Mouse (Mus musculus) adrenal gland, postnatal 14 days (tissue): ENCODE measurements at regions not wholly inside any gene's neighbourhood (a gene's known extent, or its start where the extent isn't known, plus 50 kb on each side); places are given as distances from the start of the nearest gene placed in this dataset.
"Not testable (repeated sequence)": the region's sequence is repeated elsewhere in the genome, so short reads cannot be mapped to it uniquely, and the experiment has no call there.

Experiments used
- DNase-seq: peaks from one replicate; pipeline ENCODE4 v3.0.0; 2021; ENCODE audit warnings: mixed read lengths

GRCm38 (mm10) chr4:18620361-18620760 is 984.9 kb upstream of the Gm12353 start:
- no peak for DNase-seq

- DNase-seq: no peak
Measured at GRCm38 (mm10) chr4:18639035-18639434, 966.2 kb upstream of the Gm12353 start.

DNA sequence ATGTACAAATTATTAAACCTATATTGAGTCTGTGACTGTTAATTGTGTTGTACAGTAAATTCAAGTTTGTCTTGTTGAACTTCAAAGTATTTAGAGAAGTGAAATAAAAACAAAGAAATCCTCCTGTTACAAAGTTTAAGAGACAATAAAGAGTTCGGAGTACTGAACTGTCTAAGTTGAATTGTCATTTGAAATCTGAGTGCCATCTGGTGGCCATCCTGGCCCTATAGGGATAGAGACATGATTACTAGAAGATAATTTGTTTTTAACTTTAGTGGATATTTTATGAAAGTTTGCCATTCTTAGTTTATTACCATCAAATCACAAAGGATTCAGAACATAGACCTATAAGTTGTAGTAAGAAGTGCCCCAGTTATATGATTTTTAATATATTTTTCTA is 956.1 kb upstream of the Gm12353 start:
- peak; percentile 6 for DNase-seq

DNA sequence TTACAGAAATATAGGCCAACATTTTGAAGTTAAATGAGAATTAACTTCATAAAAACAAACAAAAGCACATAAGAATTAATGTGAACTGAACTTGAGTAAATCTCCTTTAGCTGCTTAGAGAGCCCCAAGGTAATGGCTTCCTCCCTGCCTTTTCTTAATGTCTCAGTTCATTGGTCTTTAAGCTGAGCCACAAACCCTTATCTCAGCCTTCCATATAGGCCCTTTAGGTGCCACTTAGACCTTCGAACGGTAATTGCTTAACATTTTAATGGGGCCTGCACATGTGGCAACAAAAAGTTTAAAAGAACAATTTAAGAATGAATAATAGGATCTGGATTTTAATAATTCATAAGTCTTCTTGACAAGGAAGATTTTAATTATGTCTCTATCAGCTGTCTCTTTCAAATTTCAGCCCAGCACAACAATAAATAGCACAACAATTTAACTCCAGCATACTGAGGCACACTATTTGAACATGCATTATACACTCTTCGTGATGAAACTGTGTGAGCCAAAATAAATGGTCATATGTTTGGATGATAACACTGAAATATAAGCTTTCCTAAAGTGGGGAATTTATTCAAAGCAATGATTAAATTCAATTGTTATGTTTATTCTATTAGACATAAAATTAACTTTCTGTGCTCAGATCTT is 919.2 kb upstream of the Gm12353 start:
- no peak for DNase-seq

GRCm38 (mm10) chr4:18694076-18694475 is 911.2 kb upstream of the Gm12353 start:
- no peak for DNase-seq

DNA sequence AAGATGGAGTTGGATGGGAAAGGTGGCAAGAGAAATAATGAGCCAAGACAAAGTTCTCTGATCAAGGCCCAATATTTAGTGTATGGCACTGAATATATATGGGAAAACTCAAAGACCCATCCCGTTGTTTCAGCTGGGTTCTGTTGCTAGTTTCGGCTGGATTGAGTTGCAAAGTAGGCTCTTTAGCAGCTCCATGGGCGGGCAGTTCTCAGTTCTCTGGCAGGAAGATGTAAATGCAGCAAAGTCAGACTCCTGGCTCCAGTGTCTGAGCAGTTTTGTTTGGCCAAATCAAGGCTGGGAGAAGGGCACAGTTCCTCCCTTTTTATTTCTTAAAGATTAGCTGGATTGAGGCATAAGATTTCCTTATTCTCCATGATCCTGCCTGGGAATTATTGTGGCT is 909.0 kb upstream of the Gm12353 start:
- no peak for DNase-seq

DNA sequence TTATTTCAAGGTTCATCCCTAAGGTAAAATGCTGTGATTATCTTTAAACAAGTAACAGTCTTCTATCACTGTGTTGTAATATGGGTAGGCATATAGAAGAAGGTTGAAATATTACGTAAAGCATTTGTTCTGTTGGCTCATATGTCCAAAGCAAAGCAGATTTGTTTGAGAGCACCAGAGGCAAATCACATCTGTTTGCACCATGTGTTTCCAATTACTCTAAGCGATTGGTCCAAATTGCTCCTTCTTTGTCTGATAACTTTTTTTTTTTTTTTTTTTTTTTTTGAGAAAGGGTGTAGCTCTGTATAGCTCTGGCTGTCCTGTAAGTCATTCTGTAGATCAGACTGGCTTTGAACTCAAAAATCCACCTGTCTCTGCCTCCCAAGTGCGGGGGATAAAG is 861.0 kb upstream of the Gm12353 start:
- DNase-seq: no peak

- no peak for DNase-seq
Measured at GRCm38 (mm10) chr4:18788398-18788797, 816.9 kb upstream of the Gm12353 start.

DNA sequence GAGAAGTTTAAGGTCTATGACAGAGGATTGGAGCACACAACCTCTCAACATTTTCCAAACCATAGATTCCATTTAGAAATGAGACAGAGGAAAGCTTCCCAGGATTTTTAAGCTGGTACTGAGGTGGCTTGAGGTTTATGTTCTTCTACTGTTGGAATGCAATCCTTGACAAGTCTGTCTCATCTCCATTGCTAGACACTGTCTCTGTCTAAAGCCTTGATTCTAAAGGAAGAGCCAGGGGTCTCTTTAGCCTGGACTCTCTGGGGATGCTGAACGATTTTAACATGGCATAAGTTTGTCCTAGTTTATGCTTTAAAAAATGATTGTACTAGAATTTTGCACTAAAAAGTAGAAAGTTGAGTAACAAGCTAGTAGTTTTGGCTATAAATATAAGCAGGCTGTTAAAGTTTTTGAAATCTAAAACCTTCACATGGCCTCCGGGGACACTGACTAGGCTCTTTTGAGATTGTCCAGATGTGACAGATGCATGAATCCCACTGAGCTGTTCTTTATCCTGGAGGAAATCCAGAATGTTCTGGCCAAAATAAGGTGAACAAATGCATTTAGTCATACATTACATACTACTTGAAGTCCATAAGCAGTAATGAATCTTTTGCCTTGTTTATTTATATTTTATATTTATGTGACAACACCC is 809.4 kb upstream of the Gm12353 start:
- no peak for DNase-seq

- no peak for DNase-seq
Measured at GRCm38 (mm10) chr4:18796395-18796740, 808.9 kb upstream of the Gm12353 start.

DNA sequence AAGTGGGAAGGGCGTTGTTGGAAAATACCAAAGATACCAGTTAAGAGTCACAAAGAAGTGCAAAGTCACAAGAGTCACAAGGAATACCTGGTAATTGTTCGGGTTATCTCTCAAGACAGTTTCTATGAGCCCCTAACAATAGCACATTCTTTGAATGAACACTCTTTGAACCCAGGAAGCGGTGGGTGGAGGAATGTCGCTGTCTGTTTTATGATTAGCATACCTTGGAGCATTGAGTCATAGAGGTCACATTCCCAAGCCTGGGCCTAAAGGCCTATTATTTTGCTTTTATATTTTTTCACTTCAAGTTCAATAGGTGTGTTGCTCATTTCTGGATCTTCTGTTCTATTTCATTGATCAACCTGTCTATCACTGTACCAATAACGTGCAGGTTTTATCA is 802.1 kb upstream of the Gm12353 start:
- not testable (repeated sequence) for DNase-seq
